Mouse (Mus musculus) retina, embryonic 14.5 days (tissue): Measurements from ENCODE around the gene Sytl2.

Experiments
- DNase-seq: peaks from one replicate; pipeline ENCODE4 v3.0.0-alpha.2; 2015; ENCODE audit warnings: low spot score

Gene Sytl2

DNA sequence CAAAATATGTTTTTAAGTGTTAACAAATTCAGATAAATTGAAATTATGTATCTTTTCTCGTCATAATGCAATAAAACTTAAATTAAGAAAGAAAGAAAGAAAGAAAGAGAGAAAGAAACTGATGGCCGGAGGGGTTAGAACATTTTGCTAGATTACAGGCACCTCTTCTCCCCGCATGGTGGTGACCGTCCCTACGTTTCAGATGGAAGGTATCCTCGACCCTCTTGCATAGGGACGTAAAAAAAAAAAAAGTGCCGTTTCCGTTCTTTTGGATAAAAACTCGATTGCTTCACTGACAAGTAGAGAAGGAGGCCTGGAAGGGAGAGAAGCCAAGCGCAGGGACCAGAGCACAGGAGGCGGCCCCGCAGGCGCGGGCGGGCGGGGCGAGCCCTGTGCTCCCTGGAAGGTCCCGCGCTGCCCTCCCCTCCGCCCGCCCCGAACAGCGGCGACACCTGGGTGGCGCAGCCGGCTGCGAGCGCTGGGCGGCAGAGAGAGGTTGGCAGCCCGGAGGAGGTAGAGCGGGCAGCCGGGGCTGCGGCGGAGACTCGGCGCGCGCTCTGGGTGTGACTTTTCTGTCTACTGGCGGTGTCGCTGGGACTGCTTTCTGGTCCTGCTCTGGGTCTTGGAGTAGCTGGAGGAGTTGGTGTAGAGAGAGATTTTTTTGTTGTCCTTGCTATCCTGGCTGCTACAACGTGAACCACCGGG, at the start of gene Sytl2:
Gene Sytl2, plus strand, starts transcription at position 311 of the 705 bp plus-strand sequence.
- DNase-seq = peak; percentile 59

DNA sequence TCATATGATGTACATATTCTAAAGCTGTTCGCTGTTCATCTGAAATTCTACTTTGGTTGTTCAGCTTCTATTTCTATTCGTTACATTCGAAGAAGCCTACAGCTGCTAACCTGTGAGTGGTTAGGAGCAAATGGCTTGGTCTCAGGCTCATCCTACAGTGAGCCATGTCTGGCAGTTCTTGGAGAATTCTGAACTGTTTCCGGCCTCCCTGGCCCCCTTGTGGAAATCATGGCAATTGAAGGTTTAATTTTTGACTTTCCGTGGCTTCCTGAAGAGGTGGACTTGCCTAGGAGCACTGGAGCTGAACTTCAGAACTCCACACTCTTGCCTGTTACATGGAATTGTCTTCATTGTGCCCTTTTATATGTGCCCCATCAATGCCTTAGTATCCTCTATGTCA, 49.1 kb upstream of the Sytl2 start:
- DNase-seq = no peak

DNA sequence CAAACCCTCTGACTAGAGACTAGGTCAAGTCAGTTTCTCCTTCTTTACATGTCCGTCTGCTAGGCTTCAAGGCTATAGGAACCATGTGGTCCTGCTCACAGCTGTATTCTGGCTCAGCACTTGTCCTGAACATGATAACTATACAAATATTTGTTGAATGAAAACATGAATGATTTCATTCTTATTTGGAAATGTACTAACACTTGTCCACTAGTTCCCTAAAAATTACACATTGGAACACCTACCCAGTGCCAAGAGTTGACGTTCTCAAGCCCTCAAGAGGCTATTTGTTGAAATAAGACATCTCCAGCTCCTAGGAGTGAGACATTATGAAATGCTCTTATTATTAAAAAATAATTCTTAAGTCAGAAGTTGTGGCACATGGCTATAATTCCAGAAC, 43.4 kb upstream of the Sytl2 start:
- no peak for DNase-seq

DNA sequence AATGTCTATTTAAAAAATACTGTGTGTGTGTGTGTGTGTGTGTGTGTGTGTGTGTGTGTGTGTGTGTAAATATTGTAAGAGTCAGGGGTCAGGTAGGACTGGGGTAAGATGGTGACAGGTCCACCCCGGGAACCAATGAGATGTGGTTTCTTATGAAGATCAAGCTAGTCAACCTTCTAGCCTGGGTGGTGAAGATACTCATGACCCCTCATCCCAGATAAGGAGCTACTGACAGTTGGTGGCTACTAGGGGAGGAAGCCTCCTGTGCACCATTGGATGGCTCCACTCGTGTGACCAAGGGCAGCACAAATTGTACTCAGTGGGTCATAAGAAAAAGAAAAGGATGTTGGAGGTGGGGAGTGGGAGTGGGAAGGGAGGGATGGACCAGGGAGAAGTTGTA, 42.2 kb upstream of the Sytl2 start:
- DNase-seq = no peak

DNA sequence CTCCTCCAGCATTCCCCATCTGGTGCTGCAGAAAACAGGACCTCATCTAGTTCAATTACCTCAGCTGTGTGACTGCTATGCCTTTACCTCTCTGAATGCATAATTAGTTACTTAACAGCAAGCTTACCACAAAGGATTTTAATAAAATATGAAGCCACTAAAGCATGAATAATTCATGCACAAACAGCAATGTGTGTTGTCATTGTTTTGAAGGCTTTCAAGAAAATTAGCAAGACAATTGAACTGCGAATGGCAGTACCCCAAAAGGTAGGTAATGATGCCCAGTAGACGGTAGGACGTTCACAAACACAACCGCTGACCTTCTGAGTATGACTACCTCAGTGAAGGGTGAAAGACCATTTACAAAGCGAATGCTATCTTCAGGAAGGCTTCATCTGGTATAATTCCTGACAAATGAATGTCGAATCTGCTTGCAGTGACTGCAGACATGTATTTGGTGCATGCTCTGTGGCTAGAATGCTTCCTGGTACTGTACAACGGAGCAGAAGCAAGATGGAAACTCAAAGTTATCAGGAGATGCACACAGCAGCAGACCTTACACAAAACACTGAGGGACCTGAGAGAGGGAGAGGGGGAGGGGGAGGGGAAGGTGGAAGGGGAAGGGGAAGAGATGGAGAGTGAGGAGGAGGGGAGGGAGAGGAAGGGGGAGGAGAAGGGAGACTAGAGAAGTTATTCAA, 40.0 kb upstream of the Sytl2 start:
- DNase-seq = peak; percentile 54

DNA sequence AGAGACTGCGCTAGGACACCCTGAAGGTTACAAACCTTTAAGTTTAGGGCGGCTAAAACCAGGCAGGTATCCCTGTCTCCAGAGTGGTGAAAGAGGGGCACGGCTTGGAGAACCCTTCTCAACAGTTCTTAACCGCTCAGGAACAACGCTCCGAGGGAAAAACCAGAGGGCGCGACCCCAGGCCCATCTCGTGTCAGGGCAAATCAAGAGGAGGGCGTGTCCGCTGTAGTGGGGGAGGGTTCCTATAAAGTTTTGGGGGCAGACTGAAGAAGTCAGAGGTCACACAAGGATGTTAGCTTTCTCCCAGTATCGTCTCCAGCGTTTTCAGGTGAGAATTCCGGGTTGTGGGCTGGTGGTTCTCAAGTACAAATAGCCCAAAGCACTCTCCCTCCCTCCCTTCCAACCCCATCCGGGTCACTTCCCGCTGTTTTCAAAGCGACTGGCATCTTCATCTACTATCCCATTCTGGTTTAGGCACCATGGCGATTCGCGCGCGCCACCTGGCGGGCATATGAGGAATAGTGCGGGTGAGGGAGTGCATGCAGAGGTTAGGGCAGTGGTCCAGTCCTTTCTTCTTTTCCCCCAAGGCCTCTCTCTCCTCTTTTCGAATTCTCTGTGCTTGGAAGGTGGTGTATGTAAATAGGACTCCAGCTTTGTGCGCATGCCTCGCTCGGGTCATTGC, 36.6 kb upstream of the Sytl2 start, which contains the start of gene Ccdc83:
Gene Ccdc83, minus strand, starts transcription at position 489 of the 682 bp plus-strand sequence.
- peak; percentile 93 for DNase-seq

DNA sequence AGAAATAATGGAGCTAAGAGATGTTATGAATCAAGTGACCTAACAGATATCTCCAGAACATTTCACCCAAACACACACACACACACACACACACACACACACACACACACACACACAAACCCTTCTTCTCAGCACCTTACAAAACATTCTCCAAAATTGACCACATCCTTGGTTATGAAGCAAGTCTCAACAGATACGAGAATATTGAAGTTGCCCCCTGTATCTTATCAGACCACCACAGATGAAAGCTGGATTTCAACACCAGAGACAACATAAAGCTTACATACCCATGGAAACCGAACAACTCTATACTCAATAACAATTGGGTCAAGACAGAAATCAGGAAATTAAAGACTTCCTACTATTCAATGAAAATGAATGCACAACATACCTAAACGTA, 31.9 kb upstream of the Sytl2 start:
- no peak for DNase-seq

DNA sequence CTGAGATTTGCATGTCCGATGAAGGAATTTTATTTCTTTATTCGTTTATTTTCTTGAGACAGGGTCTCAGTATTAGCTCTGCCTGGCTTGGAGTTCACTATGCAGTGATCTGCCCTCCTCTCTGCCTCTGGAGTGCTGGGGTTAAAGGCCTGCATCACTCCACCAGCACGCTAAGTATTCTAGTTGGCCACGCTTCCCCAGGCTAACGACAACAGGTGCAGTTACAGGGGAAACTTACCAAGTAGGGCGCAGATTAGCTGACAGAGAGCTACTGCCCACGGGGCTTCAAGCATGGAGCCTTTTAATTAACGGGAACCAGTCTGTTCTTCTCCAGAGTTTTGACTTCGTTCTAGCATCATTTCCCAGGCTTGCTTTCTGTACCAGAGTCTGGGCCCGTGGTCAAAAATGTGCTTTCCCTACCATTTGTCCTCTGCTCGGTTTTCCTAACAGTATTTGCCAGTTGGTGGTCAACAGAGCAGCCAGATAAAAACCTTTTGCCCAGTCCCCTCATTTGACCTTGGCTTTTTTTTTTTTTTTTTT, 27.4 kb upstream of the Sytl2 start:
- no peak for DNase-seq

DNA sequence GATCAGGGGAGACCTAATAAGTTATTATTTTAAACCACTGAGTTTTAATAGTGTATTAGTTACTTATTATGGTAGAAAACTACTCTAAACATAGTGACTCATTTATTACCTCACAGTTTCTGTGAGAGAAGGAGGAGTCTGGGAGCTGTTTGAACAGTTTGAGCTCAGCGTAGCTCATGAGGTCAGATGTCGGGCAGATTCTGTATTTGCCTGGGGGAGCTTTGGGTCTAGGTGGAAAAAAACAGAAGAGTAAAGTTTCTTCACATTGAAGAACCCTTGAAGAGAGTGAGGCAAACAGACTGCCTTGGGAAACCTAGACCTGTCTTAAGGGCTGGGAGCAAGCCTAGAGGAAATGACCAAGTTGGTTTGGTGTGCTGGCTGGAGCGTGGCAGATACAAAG, 24.8 kb upstream of the Sytl2 start:
- DNase-seq = no peak

DNA sequence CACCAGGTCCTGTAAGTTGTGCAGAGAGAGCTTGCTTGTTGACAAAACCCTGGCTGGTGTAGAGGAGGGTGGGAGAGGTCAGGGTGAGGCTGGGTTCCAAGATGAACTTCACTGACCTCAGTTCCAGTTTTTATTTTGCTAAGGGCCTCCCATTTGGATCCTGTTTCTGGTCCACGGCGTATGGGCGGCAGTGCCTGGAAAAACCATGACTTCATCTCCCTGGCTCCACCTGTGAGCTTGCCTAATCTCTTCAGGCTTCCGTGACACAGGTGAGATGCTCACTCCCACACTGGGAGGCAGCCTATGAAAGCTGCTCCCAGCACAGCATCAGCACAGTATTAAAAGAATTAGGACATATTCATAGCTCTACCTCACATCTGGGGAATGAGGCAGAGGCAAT, 24.3 kb upstream of the Sytl2 start:
- no peak for DNase-seq

DNA sequence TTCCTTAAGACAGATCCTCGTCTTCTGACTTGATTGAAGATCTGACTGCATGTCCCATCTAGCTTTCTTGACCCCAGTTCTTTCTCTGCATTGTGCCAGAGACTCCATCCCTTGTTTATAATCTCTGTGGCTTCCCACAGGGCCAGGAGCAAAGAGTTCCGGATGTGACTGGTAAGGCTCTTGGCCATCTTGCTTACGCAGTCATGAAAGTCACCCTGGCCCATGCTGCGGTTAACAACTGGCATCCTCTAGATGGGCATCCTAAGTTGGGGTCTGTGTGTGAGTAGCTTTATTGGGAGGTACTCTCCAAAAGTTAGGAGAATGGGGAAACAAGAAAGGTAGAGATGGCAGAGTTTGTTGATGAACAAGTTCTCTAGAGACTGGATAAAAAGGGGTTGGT, 22.9 kb upstream of the Sytl2 start:
- no peak for DNase-seq

DNA sequence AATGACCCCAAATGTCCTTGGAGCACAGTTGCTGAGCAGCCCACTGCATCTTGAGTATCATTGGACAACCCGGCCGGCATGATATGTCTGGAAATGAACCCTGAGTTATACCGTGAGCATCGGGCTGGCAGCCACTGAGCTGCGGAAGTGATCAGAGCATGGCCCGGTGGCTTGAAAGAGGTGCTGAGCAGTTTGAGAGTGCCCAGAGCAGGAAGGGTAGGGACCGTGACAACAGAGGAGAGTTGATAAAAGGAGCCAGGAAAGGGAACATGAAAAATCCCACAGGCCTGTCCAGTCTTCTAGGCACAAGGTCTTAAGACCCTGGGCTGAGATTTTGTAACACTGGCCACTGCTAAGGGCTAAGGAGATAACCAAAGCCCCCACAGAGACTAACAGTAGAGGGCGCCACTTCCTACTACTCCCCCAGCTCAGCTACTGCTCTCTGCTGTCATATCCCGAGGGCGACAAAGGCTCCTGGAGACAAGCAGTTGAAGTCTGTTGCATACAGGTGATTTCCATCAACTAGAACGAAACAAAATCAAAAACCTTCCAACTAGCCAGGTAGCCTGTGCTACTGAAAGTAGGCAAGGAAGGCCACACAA, 21.7 kb upstream of the Sytl2 start:
- DNase-seq = peak; percentile 76

DNA sequence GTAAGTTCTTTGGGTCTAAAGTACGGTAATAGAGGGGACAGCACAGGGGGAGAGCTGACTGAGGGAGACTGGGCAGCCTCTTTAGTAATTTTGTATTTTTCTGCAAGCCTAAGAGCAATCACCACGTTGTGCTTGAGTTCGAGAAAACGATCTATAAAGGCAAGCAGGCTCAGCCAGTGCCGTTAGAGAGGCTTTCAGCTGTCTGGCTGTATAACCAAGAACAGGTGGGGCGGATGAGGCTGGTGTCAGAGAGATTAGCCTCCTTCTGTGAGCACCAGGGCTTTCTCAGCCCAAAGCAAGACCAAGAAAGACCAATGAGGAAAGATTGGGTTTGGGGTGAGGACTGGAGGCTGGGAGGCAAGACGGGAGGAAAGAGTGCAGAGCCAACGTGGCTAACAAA, 21.2 kb upstream of the Sytl2 start:
- no peak for DNase-seq

DNA sequence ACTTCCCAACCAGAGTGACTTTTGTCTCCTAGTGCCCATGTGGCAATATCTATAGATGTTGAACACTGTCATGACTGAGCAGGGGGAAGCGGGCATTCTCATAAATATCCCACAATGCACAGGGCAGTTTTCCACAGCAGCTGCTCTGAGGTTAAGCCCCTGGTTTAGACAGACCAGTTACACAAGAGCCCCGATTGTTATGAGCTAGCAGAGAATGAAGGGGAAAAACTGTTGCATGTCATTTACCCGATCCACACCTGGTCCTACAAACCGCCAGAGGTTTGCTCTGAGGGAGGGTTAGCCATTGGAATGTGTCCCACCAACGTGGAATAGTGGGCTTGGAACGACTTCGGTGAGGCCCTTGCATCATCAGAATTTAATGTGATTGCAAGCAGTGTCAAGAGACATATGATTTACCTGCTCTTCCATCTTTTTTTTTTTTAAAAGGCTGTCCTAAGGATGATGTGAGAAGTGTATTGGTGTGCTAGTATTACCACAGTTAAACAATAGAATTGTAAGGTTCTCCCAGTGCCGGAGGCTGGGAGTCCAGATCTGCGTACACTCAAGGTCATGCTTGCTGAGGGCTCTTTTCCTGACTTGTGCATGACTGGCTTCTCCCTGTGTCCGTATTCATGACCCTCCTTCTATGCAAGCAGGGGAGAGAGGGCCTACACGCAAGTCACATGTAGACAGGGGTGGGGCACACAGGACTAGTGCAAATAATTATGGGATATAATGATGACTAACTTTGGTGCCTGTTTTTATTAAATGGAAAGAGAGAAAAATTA, 20.1 kb upstream of the Sytl2 start:
- no peak for DNase-seq

DNA sequence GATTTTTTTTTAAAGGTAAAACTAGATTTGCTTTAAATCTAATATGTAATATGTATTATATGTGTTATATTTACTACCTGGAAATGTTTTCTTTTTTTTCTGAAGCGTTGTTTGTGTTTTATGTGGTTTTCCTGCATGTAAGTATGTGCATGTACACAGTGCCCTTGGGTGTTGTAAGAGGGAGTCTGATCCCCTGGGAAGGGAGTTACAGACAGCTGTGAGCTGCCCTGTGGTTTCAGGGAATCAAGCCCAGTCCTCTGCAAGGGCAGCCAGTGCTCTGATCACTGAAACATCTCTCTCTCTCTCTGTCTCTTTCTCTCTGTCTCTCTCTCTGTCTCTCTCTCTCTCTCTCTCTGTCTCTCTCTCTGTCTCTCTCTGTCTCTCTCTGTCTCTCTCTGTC, 19.3 kb upstream of the Sytl2 start:
- no peak for DNase-seq

DNA sequence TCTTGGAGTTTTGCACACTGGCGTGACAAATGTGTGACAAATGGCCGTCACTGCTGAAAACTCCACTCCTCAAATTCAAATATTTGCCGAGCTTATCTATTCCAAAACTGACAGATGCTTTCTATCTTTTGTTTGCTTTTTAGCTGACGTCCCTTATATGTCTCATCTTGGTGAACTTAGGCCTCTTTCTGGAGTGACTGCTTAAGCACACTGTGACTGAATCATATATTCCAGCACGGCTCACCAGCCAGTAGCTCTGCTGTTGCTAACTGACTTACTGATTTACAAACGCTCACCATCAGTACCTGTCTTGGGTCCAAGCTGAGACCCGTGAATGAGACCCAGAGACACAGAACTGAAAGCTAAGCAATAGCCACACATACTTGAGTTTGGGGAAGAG, 17.3 kb upstream of the Sytl2 start:
- DNase-seq = no peak

DNA sequence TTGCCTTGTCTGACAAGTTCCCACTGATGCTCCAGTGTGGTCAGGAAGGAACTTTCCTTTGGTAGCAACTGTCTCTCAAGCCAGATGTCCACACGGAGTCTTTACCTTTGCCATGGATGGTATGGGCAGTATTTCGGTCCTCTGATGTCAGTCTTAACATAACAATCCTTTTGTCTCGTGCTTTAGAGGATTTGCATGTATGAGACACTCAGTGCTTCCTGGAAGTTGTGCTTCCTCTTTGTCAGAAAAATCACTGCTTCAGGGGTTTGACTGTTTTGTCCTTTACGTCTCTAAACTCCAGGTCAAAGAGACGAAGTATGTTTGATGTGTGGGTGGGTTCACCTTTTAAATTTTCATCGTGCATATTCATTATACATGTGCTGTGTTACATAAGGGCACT, 10.2 kb upstream of the Sytl2 start:
- no peak for DNase-seq

DNA sequence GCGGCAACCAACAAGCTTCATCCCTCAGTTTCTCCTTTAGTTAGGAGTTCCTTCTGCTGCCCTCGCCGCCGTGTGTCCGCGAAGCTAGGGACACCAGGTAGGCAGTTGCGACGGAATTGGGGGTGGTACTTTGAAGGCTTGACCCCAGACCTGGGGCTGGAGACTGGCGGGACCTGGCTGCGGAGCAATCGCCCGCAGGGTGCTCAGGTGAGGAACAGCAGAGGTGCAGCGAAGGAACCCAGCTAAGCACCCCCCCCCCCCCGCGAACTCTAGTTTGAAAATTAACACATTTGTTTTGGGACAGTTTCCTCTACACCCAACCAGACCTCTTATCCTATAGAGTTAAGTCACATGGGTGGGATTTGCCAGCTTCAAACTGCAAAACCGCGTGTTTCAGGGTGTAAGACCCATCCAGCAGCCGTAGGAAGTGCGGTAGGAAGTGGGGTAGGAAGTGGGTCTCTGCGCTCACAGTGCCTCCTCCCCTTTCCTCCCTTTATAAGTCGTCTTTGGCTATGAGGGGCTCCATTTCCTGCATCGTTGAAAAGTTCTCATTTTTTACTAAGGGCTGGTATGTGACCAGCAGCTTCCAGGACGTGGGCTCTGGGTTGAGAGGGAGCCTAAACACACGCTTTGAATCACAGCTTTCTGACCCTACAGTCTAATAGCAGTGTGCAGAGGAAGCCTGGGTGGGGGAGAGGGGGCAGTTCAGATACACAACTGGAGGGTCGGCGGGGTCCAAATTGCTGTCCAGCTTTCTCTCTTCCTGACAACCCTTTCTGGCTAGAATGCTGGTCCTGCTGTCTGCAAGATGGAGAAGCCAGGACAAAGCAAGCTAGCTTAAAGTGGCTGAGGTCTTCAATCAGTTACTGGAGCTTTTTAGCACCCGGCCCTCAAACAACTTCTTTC, 848 bp downstream of the Sytl2 start:
- no peak for DNase-seq

DNA sequence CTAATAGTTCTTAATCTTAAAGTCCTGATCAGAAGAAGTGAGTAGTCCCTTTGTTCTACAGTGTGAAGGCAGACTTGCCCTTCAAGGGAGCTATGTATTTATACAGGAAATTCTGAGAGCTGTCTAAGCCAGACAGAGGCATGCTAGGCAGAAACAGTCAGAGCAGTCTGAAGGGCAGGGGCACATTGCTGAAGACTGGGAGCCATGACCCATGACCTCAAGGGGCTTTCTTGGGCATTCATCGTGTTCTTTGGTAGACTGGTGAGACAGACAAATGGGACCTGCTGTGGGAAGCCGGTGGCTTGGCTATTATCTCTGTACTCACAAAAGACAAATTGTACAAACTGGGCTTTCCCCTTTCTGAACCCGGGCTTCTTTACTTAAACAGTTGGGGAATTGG, 4.0 kb downstream of the Sytl2 start:
- peak; percentile 38 for DNase-seq

DNA sequence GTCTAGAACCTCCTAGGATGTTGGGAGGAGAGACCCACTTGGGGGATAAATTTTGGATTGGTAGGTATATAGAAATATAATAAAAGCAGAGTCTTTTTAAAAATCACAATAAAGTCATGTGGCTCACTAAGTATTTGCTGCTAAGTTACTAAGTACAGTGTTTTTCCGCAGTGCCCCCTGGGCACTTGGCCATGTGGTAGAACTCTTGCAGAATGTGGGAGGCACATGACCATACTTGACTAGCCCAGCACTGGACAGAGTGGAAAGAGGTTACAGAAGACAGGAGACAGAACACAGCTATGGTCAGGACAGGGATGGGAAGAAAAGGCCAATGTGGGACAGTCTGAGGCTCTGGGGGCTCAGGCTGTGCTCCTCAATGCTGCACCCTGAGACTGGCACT, 4.9 kb downstream of the Sytl2 start:
- DNase-seq = no peak

DNA sequence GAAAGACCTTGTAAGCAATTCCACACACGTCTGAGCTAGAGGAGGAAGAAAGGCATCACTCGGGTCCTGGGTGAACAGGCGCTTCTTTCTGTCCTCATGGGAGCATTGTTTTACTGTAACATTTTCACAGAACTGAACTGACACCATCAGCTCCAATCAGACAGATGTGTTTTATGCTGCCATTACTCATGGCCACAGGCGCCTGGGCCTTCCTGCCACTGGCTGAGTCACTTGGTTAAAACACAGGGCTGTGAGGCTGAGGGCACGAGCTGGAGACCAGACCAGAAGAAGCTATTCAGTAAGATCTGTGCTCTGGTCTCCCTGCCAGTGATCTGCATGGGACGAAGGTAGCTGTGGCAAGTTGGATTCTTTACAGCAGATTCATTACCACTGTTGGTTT, 6.0 kb downstream of the Sytl2 start:
- no peak for DNase-seq
